Mouse (Mus musculus) G1E (cell line): Measurements from ENCODE around the gene 1700102P08Rik. TPM values are rescaled to one million over a fixed set of nuclear protein-coding genes. Genes with fewer than 3 reads are reported as not detected.
A peak's percentile ranks its signal among the peaks of the same experiment; 100 is the strongest.

Experiments used
- ATAC-seq: 2 replicates; pipeline ENCODE4 v1.8.0; 2016; ENCODE audit warnings: mild to moderate bottlenecking; ENCODE audit not compliant: insufficient number of reproducible peaks, poor library complexity, low FRiP score, severe bottlenecking; ENCODE audit errors: extremely low read depth
- DNase-seq: peaks from one replicate; pipeline ENCODE4 v3.0.0; 2012; ENCODE audit warnings: low spot score
- H3K27me3 ChIP-seq: 2 replicates; pipeline ENCODE4 v1.6.1; 2012; ENCODE audit warnings: mild to moderate bottlenecking, low read length, inconsistent platforms; ENCODE audit not compliant: insufficient read depth
- H3K36me3 ChIP-seq: replicated peaks from 2 replicates; pipeline ENCODE3; 2012; ENCODE audit warnings: mild to moderate bottlenecking, inconsistent platforms
- H3K4me1 ChIP-seq: 2 replicates; pipeline ENCODE4 v1.6.1; 2012; ENCODE audit warnings: low read depth, low read length, inconsistent platforms, mixed read lengths; ENCODE audit not compliant: insufficient read depth
- H3K4me3 ChIP-seq: 2 replicates; pipeline ENCODE4 v1.5.1; 2012; ENCODE audit warnings: low read depth, mild to moderate bottlenecking, inconsistent platforms, low read length, moderate library complexity, mixed read lengths
- H3K9me3 ChIP-seq: replicated peaks from 2 replicates; pipeline ENCODE4 v1.6.1; 2012; ENCODE audit warnings: inconsistent platforms
- CTCF ChIP-seq: IDR thresholded peaks from 2 replicates; pipeline ENCODE4 v1.5.1; 2012; ENCODE audit warnings: low read depth, low read length, inconsistent platforms, mixed read lengths
- GATA1 ChIP-seq: IDR thresholded peaks from 2 replicates; pipeline ENCODE4 v1.6.1; 2012; ENCODE audit warnings: borderline replicate concordance, low read length, inconsistent platforms, mixed read lengths
- GATA2 ChIP-seq: IDR thresholded peaks from 2 replicates; pipeline ENCODE4 v1.6.1; 2012; ENCODE audit warnings: low read depth, low read length, inconsistent platforms, borderline replicate concordance
- POLR2AphosphoS5 ChIP-seq: IDR thresholded peaks from 2 replicates; pipeline ENCODE4 v1.6.1; 2012; ENCODE audit warnings: low read depth, low read length, inconsistent platforms; ENCODE audit not compliant: insufficient replicate concordance
- TAL1 ChIP-seq: conservative IDR thresholded peaks from 2 replicates; pipeline ENCODE4 v1.6.1; 2012; ENCODE audit warnings: low read depth, low read length, inconsistent platforms, mixed read lengths
- polyA plus RNA-seq: library from polyadenylated mRNA; stranded (reverse); fragments of >175 nt; gene quantifications from 2 replicates; pipeline ENCODE4 v1.2.3, GENCODE M21; 2012
- total RNA-seq, 2 experiments: library from RNA; stranded (forward) in 1 of 2; stranded (reverse) in 1 of 2; fragments of 200-1000 nt in 1 of 2; fragments of >200 nt in 1 of 2; fragmentation: Nextera tagmentation in 1 of 2; gene quantifications; 2 replicates each; pipeline ENCODE4 v1.2.3; 2014 to 2017

The 1700102P08Rik gene
- total and polyA plus RNA-seq, 3 experiments: 0.29 to 0.44 TPM; not detected in 1

DNA sequence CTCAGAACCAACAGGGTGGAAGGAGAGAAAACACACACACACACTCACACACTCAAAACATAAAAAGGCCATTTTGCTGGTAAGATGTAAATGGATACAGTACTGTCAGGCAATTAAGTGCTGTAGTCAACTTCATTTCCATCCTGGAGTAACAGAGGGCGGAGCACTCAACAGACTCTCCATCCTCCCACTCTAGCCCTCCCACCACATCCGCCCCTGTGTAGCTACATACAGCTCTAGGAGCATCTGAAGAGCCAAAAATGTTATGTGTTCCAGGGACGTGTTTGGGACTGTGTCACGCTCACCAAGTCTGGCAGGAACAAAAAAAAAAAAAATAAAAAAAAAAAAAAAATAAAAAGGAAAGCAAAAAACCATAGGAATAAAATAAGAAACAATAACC, 10.5 kb downstream of the 1700102P08Rik start:
- H3K9me3 ChIP-seq: no peaks in the 10 kb centered on the region
- no peak for TF ChIP-seq TAL1
- TF ChIP-seq GATA2: no peak
- TF ChIP-seq POLR2AphosphoS5: no peak
- no peak for TF ChIP-seq GATA1
- no peak for TF ChIP-seq CTCF

DNA sequence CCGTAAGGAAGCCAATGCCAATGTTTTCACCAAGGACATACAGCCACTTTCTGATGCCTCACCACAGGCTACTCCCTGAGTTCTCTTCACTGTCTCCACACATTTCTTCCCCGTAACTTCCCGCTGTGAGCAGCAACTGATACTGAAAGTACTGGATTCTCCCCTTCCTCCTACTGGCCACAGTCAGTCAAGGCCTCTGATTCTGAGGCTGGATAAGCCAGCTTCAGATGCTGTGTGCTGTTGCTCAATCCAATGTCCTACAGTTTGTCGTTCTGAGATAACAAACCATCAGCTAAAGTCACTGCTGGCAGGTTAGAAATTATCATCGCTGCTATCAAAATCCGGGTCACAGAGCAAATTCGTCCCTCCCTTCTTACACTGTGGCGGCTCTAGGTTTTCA, 11.8 kb downstream of the 1700102P08Rik start:
- H3K36me3 ChIP-seq: no peaks in the 10 kb centered on the region
- no peak for DNase-seq
- no peaks in the 10 kb centered on the region for H3K9me3 ChIP-seq
- peak overlapping the region; percentile 46; the same call in 1 of the 2 replicates for H3K4me3 ChIP-seq
- TF ChIP-seq CTCF (no peak), GATA1 (no peak), POLR2AphosphoS5 (no peak), TAL1 (no peak), GATA2 (no peak)
- H3K4me1 ChIP-seq: peaks cover 27% of the 10 kb centered on the region
- peak; percentile 40; the same call in 1 of the 2 replicates for ATAC-seq
- H3K27me3 ChIP-seq: peaks cover 11% of the 10 kb centered on the region

More for the DNA sequence above, 10.5 kb downstream of the 1700102P08Rik start:
- no peak for ATAC-seq
- DNase-seq: no peak
- Histone ChIP-seq H3K27me3 (peaks cover 11% of the 10 kb centered on the region), H3K36me3 (no peaks in the 10 kb centered on the region), H3K4me1 (peaks cover 27% of the 10 kb centered on the region), H3K4me3 (no peak overlapping the region)

DNA sequence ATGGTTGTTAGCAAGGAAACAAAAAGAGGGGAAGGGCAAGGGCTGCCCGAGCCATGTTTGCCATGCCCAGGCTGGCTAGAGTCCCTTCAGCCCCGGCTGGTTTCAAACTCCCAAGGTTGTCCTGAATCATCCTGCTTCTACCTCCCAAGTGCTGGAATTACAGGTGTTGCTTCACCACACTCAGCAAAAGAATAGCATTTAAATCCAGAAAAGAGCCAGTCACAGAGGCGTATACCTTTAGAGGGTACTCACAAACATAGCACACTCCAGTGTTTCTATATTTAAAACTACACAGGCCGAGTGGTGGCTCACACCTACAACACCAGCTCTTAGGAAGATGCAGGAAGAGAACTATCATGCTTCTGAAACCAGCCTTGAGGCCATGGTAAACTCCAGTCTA, 16.9 kb downstream of the 1700102P08Rik start:
- TF ChIP-seq CTCF: no peak
- no peak for TF ChIP-seq POLR2AphosphoS5
- no peak for TF ChIP-seq GATA1
- TF ChIP-seq GATA2: no peak
- no peak for TF ChIP-seq TAL1
- no peak for ATAC-seq
- H3K27me3 ChIP-seq: peaks cover 5% of the 10 kb centered on the region; the same call in 1 of the 2 replicates
- no peaks in the 10 kb centered on the region for H3K9me3 ChIP-seq
- H3K36me3 ChIP-seq: no peaks in the 10 kb centered on the region
- H3K4me1 ChIP-seq: peaks cover 16% of the 10 kb centered on the region
- H3K4me3 ChIP-seq: no peak overlapping the region
- no peak for DNase-seq

DNA sequence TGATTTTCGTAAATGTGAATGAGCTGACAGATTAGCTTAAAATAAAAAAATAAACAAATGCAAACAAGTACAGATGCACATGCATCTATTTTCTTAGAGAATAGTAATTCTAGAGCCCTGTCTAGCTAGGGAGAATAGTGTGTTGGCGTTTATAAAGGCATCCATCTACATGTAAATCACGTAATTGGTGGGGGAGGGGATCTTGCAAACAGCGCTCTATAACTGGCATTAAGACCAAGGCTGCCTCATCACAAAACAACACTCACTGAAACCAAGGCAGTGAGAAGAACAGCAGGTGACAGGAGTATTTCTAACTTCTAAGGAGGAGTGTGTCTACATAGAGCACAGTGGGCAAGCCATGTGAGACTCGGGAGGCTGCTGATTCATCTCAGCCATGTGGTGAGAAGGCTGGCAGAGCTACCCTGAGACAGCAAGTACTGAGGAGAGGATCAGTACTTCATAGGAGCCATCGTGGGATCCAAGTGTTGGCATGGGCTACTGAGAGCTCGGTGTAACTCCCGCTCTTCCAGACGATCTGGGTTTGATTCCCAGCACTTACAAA, 18.9 kb downstream of the 1700102P08Rik start:
- TF ChIP-seq CTCF (no peak), TAL1 (no peak), GATA1 (no peak), POLR2AphosphoS5 (no peak), GATA2 (no peak)
- H3K27me3 ChIP-seq: peaks cover 7% of the 10 kb centered on the region; the same call in 1 of the 2 replicates
- H3K4me1 ChIP-seq: peaks cover 3% of the 10 kb centered on the region
- no peaks in the 10 kb centered on the region for H3K9me3 ChIP-seq
- no peak overlapping the region for H3K4me3 ChIP-seq
- H3K36me3 ChIP-seq: no peaks in the 10 kb centered on the region
- ATAC-seq (no peak), DNase-seq (no peak)

DNA sequence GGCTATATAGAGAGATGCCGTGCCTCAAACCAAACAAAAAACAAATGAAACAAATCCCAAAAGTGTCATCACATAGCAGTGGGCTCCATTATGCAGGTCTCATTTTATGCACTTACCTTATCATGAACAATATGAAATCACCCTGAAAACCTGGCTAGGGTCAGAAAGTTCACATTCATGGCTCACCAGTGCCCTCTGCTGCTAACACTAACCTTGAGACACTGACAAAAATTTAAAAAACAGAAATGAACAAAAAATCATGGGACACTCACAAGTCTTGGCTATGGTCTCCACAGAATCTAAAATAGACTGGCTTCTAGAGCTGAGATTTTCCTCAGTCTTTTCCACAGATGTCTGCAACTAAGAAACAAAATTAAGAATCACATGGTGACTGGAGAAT, 19.6 kb downstream of the 1700102P08Rik start:
- TF ChIP-seq GATA1: no peak
- no peak for TF ChIP-seq GATA2
- no peak for TF ChIP-seq POLR2AphosphoS5
- TF ChIP-seq CTCF: no peak
- no peak for TF ChIP-seq TAL1
- Histone ChIP-seq H3K4me3 (no peak overlapping the region), H3K9me3 (no peaks in the 10 kb centered on the region), H3K36me3 (no peaks in the 10 kb centered on the region), H3K27me3 (peaks cover 7% of the 10 kb centered on the region; the same call in 1 of the 2 replicates), H3K4me1 (peaks cover 3% of the 10 kb centered on the region)
- no peak for ATAC-seq
- no peak for DNase-seq

DNA sequence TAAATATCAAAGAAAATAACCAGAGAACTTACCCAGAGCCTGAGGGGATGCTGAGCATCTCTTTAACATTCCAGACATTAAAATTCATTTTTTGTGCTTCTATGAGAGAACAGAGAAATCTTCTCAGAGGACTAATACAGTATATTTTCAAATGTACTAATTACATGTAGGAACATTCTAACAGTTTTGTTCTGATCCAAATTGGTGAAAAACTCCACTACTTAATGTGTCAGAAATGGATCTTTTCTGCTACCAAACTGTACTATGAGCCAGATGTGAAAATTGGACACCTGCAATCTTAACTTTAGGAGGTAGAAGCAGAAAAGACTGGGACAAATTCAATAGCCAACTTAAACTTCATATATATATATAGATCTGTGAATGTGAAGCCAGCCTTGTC, 35.8 kb downstream of the 1700102P08Rik start, which contains the start of gene Ccdc36:
TSS of gene Ccdc36 (minus strand) at position 101 of the 400 bp plus-strand sequence.
- DNase-seq (no peak), ATAC-seq (no peak)
- H3K9me3 ChIP-seq: no peaks in the 10 kb centered on the region
- H3K36me3 ChIP-seq: no peaks in the 10 kb centered on the region
- H3K4me1 ChIP-seq: peaks cover 2% of the 10 kb centered on the region; the same call in 1 of the 2 replicates
- no peak within 1 kb of the TSS for H3K4me3 ChIP-seq
- TF ChIP-seq POLR2AphosphoS5: no peak
- no peak for TF ChIP-seq CTCF
- no peak for TF ChIP-seq GATA1
- TF ChIP-seq TAL1: no peak
- peaks cover 3% of the 10 kb centered on the region; the same call in 1 of the 2 replicates for H3K27me3 ChIP-seq
